Mouse (Mus musculus) heart, postnatal 0 days (tissue): ENCODE data around the gene Lrfn2.

Experiments used
- CTCF ChIP-seq: IDR thresholded peaks from 2 replicates; pipeline ENCODE4 v1.5.1; 2016; ENCODE audit warnings: antibody characterized with exemption, control low read depth, low read depth
- EP300 ChIP-seq: IDR thresholded peaks from 2 replicates; pipeline ENCODE4 v1.6.1; 2016; ENCODE audit warnings: antibody characterized with exemption, low read depth

DNA sequence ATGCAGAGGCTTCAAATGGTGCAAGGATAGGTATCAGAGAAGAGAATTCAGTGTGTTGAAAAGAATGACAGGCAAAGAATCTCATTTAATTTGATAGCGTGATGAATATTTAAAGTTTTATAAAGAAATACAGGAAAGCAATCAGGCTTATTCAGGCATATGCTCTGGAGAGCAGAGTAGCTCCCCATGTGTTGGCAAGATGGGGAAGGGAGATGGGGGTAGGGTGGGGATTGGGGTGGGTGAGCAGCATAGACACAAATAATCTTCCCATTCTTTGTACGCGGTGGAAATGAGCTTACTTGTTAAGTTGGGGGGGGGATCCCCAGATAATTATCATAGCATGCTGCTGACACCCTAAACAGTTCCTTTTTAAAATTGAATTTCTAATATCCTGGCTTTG is 13.7 kb upstream of the Lrfn2 start:
- TF ChIP-seq CTCF (no peak), EP300 (no peak)
